Mouse (Mus musculus) frontal cortex, postnatal 36 days (tissue): ENCODE results near the gene Spindoc.

ENCODE experiments used
- DNase-seq, 2 experiments: peaks; one replicate each; pipeline ENCODE4 v3.0.0; 2022; ENCODE audit warnings: low spot score in 2 of 2

The Spindoc gene

DNA sequence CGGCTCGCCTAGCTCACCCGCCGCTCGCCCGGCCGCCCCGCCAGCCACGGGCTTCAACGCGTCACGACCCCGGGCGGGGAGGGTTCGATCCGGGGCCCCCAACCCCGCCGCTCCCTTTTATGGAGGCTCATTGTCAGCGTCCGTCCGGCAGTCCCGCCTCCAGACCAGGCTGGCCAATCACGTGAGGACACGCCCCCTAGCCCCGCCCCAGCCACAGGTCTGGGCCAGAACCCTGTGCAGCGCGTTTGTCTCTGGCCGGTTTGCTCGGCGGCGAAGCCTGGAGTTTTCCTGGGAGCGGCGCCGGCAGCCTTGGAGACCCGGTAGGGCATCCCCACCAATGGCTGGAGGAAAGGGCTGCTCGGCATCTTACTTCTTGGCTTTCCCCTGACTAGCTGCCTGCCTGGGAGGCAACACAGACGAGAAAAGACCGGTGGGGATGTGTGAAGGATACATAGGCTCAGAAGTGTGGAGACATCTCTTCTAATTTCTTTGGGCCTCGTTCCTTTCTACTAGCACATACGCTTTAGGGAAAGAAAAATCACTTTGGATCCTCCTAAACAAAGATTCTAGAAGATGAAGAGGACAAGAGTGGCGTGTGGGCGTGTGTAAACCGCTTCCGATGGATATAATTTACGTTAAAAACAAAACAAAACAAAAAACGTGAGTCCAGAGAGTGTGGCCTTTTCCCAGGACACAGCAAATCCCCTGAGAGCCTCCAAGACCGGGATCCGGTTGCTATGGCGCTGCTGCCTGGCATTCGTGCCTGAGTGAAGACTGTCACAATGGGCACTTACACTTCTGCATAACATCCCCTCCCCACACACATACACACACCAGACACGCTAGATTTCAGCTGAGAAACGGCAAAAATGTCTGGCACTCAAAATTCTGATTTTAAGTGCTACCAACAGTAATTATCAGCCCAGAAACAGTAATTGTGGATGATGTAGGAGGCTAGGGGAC lies at the start of gene Spindoc:
TSS of gene Spindoc (minus strand) at position 92 of the 963 bp plus-strand sequence.
- peak; percentile 98 to 99 for DNase-seq

GRCm38 (mm10) chr19:7425398-7425775 lies 42.6 kb upstream of the Spindoc start:
- DNase-seq, result no peak

- peak in 1 of 2 experiments; percentile 28 for DNase-seq
Measured at GRCm38 (mm10) chr19:7424590-7425397, 42.0 kb upstream of the Spindoc start.

DNA sequence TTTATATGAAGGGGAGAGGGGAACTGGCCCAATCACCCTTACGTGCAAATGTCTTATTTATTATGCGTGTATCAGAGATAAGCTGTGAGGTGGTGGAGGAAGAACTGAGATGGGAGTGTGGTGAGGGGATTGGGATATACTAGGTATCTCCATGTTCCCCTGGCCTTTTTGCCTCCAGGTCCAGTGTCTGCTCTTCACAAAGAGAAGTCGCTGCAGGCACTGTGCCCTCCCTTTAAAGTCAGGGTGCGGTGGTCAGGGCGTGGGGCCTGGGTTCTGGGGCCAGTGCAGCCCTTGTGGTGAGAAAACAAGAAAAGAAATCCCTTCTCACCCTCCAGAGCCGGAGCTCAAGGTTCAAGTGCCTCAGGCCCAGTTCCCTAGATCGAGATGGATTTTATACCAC lies 41.3 kb upstream of the Spindoc start:
- DNase-seq, result no peak

DNA sequence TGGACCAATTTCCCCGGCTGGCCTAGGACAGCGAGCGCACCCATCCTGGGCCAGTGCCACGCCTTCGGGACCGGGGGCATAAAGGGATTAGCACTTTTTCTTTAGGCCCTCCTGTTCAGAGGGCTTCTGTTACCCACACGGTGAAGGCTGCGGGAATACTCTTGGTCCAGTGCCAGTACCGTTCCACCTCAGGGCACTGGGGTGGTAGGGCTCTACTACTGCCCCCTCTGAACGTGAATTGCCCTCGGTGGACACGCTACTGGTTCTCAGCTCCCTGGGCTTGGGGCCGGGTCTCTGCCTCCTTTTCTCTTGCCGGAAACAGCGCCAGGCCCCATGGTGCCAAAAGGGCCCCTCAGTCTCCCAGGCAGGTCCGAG lies 40.8 kb upstream of the Spindoc start:
- no peak for DNase-seq

- DNase-seq, result peak; percentile 76 to 84
Measured at GRCm38 (mm10) chr19:7423028-7423655, 40.3 kb upstream of the Spindoc start.

GRCm38 (mm10) chr19:7422656-7423027 lies 39.8 kb upstream of the Spindoc start:
- DNase-seq, result peak in 1 of 2 experiments; percentile 29

DNA sequence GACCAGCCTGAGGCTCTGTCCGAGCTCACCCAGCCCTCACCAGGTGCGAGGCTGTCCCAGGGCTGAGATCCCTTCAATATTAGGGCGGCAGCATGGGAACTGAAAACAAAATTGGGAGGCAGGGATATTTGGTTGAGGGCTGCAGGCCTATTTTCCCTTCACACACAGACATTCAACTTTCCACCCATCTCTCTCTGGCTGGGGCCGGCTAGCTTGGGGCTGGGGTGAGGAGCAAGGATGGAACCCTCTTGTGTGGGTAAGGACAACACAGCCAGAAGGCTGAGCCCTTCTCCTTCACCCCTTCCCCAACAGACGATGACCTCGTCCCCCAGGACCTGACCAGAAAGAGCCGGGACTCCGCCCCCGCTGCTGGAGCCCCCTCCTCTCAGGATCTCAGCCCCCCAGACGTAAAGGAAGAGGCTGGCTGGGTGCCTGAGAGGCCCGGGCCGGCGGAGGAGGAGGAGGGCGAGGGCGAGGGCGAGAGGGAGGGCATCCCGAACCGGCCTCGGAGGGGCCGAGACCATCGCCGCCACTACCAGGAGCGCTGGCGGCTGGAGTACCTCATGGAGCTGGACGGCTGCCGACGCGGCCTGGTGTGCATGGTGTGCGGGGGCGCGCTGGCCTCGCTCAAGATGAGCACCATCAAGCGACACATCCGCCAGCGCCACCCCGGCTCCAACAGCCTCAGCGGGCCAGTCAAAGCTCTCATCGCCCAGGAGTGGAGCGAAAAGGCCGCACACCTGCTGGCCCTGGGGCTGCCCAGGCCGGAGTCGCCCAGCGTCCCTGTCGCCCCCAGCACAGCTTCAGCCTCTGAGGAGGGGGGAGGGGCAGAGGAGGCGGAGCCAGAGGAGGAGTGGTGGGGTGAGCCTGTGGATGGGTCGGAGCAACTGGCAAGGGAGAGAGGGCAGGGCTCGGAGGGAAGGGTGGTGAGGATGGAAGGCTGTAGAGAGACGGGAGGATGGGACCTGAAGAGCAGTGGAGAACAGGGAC lies 39.1 kb upstream of the Spindoc start:
- peak; percentile 70 to 84 for DNase-seq

DNA sequence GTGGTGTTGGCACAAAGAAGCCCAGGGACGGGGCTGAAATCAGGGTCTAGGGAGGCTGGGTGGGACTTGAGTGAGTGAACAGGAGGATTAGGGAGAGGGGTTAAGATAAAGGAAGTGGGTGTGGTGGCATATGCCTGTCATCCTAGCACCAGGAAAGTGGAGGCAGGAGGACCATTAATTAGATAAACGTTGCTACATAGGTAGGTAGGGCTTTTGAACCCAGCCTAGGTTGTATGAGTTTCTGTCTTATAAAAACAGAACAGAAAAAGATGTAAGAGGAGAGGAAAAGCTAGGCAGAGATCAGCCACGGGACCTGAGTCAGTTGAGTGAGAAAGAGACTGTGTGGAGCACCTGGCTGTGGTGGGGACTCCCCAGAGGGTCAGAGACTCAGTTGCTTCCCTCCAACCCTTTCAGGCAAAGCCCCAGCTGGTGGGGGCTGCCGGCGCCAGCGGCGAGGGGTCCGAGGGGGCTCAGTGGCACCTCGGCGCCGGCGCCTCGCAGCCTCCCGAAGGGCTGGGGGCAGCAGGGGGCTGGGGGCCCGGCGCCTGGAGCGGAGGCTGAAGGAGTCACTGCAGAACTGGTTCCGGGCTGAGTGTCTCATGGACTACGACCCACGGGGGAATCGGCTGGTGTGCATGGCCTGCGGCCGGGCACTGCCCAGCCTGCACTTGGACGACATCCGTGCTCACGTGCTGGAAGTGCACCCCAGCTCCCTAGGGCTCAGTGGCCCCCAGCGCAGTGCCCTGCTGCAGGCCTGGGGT lies 38.2 kb upstream of the Spindoc start:
- DNase-seq, result no peak

DNA sequence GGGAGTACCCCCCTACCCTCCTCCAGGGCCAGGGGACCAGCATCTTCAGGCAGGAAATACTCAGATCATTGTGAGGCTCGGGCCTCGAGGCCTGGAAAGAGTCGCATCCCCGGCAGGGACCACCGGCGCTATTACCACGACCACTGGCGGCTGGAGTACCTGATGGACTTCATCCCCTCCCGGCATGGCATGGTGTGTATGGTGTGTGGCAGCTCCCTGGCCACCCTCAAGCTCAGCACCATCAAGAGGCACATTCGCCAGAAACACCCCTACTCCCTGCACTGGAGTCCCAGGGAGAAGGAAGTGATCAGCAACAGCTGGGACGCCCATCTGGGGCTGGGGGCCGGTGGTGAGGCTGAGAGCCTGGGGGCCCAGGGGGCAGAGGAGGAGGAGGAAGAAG lies 37.3 kb upstream of the Spindoc start:
- no peak for DNase-seq

GRCm38 (mm10) chr19:7419134-7419533 lies 36.3 kb upstream of the Spindoc start:
- no peak for DNase-seq

- peak; percentile 74 to 82 for DNase-seq
Measured at GRCm38 (mm10) chr19:7417911-7418849, 35.4 kb upstream of the Spindoc start.

GRCm38 (mm10) chr19:7416834-7417735 lies 34.3 kb upstream of the Spindoc start, which contains the start of gene 2700081O15Rik:
2700081O15Rik (plus strand) TSS chr19:7417625.
- DNase-seq, result peak; percentile 68 to 75

GRCm38 (mm10) chr19:7415916-7416833 lies 33.4 kb upstream of the Spindoc start:
- no peak for DNase-seq

GRCm38 (mm10) chr19:7412361-7412760 lies 29.6 kb upstream of the Spindoc start:
- DNase-seq, result no peak

GRCm38 (mm10) chr19:7404623-7405229 lies 21.9 kb upstream of the Spindoc start:
- no peak for DNase-seq
